Mouse (Mus musculus) ES-E14 (cell line): ENCODE data around the gene Eif1ad.

ENCODE experiments used
- CHD2 ChIP-seq: IDR thresholded peaks from 2 replicates; pipeline ENCODE4 v1.6.1; 2014; ENCODE audit warnings: mild to moderate bottlenecking, low read depth, low read length, inconsistent platforms
- MAFK ChIP-seq: IDR thresholded peaks from 2 replicates; pipeline ENCODE4 v1.6.1; 2014; ENCODE audit warnings: mild to moderate bottlenecking, low read depth, low read length, inconsistent platforms; ENCODE audit not compliant: insufficient read depth
- ZC3H11A ChIP-seq: IDR thresholded peaks from 2 replicates; pipeline ENCODE4 v1.6.1; 2012; ENCODE audit warnings: low read depth, mild to moderate bottlenecking, inconsistent platforms, low read length, borderline replicate concordance
- ZNF384 ChIP-seq: IDR thresholded peaks from 2 replicates; pipeline ENCODE4 v1.6.1; 2012; ENCODE audit warnings: low read depth, low read length, inconsistent platforms

GRCm38 (mm10) chr19:5402293-5402692 is 35.8 kb downstream of the Eif1ad start, which contains the start of gene Tsga10ip:
- TF ChIP-seq ZC3H11A (no peak), CHD2 (no peak), ZNF384 (no peak), MAFK (no peak)
